Mouse (Mus musculus): ENCODE data around the gene Adora2a.
"Not testable (repeated sequence)": the region's sequence is repeated elsewhere in the genome, so short reads cannot be mapped to it uniquely, and the experiment has no call there.

Gene Adora2a

GRCm38 (mm10) chr10:75314190-75314980, 2.3 kb upstream of the Adora2a start:
- no peak for DNase-seq (ENCODE audit: low spot score in 2 of 2)

GRCm38 (mm10) chr10:75315756-75316155, 921 bp upstream of the Adora2a start:
- DNase-seq (ENCODE audit: low spot score in 2 of 2): no peak

DNA sequence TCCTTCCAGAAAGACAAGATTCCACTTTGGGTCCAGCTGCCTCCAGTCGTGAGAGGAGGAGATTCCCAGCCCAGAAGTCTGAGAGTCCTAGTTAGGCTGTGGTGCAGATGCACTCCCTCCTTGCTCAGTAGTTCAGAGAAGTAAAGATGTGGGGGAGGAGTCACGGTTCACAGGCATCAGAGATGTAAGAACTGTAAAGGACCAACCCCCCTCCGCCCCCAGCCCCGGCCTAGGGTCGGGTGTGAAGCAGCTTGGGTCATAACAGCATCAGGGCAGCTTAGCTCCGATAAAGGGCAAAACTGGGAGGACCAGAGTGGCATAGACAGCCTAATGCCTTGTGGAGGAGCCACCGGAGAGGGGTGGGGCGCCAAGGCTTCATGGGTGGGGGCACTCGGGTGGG, 205 bp upstream of the Adora2a start:
- DNase-seq (ENCODE audit: low spot score in 2 of 2): no peak

- peak; percentile 62 to 70 for DNase-seq (ENCODE audit: low spot score in 2 of 2)
These were observed 458 bp downstream of the Adora2a start for GRCm38 (mm10) chr10:75316908-75317761.

GRCm38 (mm10) chr10:75318206-75318605, 1.5 kb downstream of the Adora2a start:
- no peak for DNase-seq (ENCODE audit: low spot score in 2 of 2)

GRCm38 (mm10) chr10:75320321-75320720, 3.6 kb downstream of the Adora2a start:
- DNase-seq (ENCODE audit: low spot score in 2 of 2): no peak

DNA sequence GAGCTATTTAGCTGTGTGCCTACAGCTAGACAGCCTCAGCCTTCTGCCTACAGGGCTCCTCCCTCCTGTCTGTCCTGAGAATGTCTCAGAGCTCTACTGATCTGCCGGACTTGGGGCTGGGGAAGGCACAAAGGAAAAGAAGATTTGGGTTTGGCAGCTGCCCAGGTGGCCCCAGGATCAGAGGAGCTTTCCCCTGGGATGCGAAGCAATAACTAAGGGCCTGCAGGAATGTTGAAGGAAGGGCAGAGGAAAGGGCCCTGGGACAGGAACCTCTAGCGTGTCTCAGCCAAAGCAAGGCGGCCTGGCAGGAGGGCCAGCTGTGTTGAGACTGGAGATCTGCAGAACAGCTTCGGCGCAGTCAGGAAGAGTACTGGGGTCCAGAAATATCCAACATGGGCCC, 6.3 kb downstream of the Adora2a start:
- no peak for DNase-seq (ENCODE audit: low spot score in 2 of 2)

DNA sequence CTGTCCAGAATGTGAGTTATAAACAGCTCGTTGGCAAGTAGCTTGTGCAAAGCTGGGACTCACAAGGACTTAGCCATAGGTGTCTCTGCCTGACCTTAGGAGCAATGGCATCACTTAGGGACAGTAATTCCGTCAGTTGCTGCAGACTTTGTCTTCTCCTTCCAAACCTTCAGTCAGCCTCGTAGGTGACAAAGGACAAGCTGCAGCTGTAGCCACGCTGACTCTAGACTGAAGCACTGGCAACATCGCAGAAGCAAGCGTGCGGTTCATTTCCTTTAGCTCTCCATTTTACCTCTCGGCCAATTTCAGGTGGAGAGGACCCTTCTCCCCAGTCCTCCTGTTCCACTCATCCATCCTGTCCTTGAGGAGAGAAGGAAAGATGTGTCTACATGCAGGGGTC, 7.3 kb downstream of the Adora2a start:
- no peak for DNase-seq (ENCODE audit: low spot score in 2 of 2)

- DNase-seq (ENCODE audit: low spot score in 2 of 2): no peak
These were observed 7.7 kb downstream of the Adora2a start for GRCm38 (mm10) chr10:75324391-75324790.

DNA sequence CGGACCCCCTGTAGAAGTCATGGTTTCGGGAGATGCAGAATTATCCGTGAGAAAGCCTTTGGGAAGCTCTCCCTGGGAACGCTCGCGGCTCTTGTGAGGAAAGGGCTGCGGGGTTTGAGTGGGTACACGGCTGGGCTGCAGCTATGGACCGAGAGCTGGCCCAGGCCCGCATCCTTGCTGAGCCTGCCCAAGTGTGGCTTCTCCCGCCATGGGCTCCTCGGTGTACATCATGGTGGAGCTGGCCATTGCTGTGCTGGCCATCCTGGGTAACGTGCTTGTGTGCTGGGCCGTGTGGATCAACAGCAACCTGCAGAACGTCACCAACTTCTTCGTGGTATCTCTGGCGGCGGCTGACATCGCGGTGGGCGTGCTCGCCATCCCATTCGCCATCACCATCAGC, 9.1 kb downstream of the Adora2a start:
- DNase-seq (ENCODE audit: low spot score in 2 of 2): no peak

GRCm38 (mm10) chr10:75326553-75326952, 9.9 kb downstream of the Adora2a start:
- DNase-seq (ENCODE audit: low spot score in 2 of 2): peak in 1 of 2 experiments; percentile 45

DNA sequence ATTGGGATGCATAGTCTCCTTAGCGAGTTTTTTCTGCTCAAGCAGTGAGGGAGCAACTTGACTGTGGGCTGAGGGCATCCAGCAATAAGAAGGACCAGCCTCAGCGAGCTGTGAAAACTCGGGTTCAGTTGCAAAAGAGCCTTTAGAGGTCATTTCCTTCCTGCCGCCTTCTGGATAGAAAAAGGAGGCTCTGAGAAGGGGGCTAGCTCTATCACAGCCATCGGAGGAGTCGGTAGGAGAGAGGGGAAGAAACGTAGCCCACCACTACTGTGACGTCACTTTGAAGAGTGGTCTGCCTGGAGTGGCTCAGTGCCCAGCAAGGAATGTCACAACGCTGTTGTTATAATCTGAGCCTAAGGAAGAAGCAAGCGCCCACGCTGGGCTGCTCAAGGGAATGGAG, 10.4 kb downstream of the Adora2a start:
- DNase-seq (ENCODE audit: low spot score in 2 of 2): no peak

- no peak for DNase-seq (ENCODE audit: low spot score in 2 of 2)
These were observed 11.6 kb downstream of the Adora2a start for GRCm38 (mm10) chr10:75328201-75328704.

DNA sequence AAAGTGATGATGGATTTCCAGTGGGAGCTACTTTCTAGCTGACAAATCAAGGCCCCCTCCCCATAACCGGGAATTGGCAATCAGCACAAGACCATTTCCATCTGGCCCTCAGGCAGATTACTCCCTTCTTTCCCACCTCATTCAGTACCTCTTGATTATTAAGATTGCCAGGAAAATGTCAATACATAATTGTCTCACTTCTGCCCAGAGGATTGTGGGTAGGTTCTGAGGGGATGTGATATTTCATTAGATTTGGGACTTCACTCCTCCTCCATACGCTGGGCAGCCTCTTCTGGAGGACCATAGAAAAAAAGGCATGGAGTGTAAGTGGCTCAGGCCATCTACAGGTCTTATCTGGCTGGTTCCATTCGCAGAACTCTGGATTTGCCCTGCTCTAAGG, 15.6 kb downstream of the Adora2a start:
- no peak for DNase-seq (ENCODE audit: low spot score in 2 of 2)

DNA sequence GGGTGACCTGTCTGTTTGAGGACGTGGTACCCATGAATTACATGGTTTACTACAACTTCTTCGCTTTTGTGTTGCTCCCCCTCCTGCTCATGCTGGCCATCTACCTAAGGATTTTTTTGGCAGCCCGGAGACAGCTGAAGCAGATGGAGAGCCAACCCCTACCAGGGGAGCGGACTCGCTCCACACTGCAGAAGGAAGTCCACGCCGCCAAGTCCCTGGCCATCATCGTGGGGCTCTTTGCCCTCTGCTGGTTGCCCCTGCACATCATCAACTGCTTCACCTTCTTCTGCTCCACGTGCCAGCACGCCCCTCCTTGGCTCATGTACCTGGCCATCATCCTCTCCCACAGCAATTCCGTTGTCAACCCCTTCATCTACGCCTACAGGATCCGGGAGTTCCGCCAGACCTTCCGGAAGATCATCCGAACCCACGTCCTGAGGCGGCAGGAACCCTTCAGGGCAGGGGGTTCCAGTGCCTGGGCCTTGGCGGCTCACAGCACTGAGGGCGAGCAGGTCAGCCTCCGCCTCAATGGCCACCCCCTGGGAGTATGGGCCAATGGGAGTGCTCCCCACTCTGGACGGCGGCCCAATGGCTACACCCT, 16.6 kb downstream of the Adora2a start:
- no peak for DNase-seq (ENCODE audit: low spot score in 2 of 2)

GRCm38 (mm10) chr10:75334175-75334574, 17.5 kb downstream of the Adora2a start:
- DNase-seq (ENCODE audit: low spot score in 2 of 2): no peak

DNA sequence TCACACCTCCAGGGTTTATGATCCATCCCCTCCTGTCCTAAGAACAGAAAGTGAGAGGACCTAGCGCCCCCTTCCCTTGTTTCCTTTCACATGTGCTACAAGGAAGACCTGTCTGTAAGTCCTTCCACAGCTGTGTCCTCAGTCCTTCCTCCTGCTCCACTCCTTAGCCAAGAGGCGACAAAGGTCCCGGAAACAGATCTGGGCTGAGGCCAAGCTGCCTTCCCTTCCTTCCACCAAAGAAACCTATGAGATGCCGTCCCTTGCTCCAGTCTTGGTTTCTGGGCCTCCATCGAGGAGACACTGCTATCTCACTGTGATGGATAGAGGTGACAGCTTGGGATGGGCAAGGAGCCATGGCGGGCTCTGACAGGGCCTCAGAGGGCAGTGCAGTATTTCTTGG, 18.4 kb downstream of the Adora2a start:
- no peak for DNase-seq (ENCODE audit: low spot score in 2 of 2)

DNA sequence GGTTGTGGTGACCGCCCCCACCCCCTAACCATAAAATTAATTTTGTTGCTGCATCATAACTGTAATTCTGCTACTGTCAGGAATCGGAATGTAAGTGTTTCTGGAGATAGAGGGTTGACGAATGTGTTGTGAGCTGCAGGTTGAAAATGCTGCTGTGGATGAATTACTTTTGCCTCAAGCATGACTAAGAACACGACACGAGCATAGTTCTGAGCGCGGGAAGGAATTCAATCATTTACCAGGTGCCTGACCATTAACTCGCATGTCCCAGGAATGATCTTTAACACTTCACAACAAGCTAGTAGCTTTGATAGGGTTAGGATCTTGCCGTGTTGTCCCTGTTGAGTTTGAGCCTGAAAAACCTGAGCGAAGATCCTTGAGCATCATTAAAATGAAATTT, 20.6 kb downstream of the Adora2a start:
- no peak for DNase-seq (ENCODE audit: low spot score in 2 of 2)

DNA sequence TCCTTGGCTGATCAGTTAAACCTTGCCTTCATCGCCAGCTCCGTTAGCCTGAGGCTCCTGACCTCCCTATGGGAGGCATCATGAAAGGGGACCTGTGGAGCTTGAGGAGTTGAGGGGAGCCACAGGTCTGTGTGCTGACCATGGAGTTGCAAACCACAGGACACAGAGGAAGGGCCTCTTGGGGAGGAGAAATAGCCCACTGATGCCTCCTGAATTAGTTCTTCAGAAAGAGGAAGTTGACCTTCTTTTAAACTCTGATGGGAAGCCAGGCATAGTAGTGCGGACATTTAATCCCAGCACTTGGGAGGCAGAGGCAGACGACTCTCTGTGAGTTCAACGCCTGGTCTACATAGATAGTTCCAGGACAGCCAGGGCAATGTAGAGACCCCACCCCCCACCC, 22.2 kb downstream of the Adora2a start:
- no peak for DNase-seq (ENCODE audit: low spot score in 2 of 2)

DNA sequence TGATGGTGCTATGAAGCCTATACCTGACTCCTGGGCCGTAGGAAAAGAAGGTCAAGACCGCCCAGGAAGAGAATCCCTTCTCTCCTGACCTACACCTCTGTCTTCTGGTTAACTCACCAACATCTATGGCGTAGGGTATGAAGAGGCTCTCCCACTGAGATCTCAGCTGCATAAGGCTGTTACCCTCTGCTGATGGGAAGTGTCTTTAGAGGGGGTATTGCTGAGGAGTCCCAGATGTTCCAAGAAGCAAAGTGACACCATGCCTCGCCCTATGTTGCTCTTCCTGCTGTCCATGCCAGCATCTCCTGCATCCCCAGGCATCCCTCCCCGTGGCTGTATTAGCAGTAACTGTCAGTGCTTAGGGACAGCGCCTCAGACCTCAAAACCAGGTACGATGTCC, 22.7 kb downstream of the Adora2a start:
- DNase-seq (ENCODE audit: low spot score in 2 of 2): no peak

GRCm38 (mm10) chr10:75341936-75342335, 25.3 kb downstream of the Adora2a start:
- DNase-seq (ENCODE audit: low spot score in 2 of 2): no peak

- not testable (repeated sequence) for DNase-seq (ENCODE audit: low spot score in 2 of 2)
These were observed 27.9 kb downstream of the Adora2a start for GRCm38 (mm10) chr10:75344563-75344962.
